Mouse (Mus musculus) stomach, postnatal 0 days (tissue): ENCODE results near the gene Wipf1.

Source experiments
- CTCF ChIP-seq: IDR thresholded peaks from 2 replicates; pipeline ENCODE4 v1.5.1; 2016; ENCODE audit warnings: antibody characterized with exemption, low read depth, mild to moderate bottlenecking, moderate library complexity
- EP300 ChIP-seq: optimal IDR thresholded peaks from 2 replicates; pipeline ENCODE3; 2016; ENCODE audit warnings: antibody characterized with exemption

- no peak for TF ChIP-seq EP300
- no peak for TF ChIP-seq CTCF
Observed at GRCm38 (mm10) chr2:73453085-73453484, 76.4 kb downstream of the Wipf1 start.
